Mouse (Mus musculus): ENCODE measurements around the gene Phtf1.

- TF ChIP-seq CTCF (IDR thresholded peaks at IDR 0.05; ENCODE audit: insufficient read depth, low read length) (no peak), POLR2A (IDR thresholded peaks at IDR 0.05; ENCODE audit: borderline replicate concordance, extremely low read depth, low read depth, low read length) (no peak)
Measured at GRCm38 (mm10) chr3:103960622-103961021, 7.3 kb upstream of the Phtf1 start.
